Mouse (Mus musculus): ENCODE measurements around the gene Abcf1.

DNA sequence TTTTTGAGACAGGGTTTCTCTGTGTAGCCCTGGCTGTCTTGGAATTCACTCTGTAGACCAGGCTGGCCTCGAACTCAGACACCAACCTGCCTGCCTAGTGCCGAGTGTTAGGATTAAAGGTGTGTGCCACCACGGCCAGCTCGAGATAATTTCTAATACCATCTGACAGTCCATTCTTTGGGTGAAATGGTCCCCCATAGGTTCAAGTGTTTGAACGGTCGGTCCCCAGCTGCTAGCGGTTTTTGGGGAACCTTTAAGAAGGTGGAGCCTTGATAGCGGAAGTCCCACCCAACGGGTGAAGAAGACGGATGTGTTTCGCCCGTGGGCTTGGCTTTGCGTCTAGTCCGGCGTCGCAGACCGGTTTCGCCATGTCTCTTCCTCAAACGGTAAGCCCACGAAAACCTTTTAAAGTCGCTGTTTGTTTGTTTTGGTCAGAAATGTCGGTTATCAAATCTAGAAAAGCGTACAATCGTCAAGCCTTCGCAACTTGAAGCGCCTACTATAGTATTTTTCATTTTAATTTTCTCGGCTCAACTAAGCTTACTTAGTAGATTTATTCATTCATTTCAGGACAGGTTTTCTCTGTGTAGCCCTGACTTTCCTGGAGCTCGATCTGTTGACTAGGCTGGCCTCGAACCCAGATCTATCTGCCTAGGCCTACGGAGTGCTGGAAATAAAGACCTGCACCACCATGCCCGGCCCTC, 24.8 kb upstream of the Abcf1 start:
- TF ChIP-seq POLR2A (IDR thresholded peaks at IDR 0.05; ENCODE audit: borderline replicate concordance, control insufficient read depth, low read depth, low read length) (peak; percentile 86), CTCF (IDR thresholded peaks at IDR 0.05; ENCODE audit: control insufficient read depth, insufficient read depth, low read length) (no peak)

Data from bone marrow, adult 2 months (tissue).